Mouse (Mus musculus): ENCODE measurements around the gene Lyst.

GRCm38 (mm10) chr13:13589032-13589431 is 1.2 kb upstream of the Lyst start:
- TF ChIP-seq CTCF (IDR thresholded peaks at IDR 0.05; ENCODE audit: low read depth) (no peak), EP300 (IDR thresholded peaks at IDR 0.05; ENCODE audit: low read depth) (no peak)

All from heart, postnatal 0 days (tissue).